Mouse (Mus musculus) midbrain, postnatal 0 days (tissue): ENCODE measurements around the gene Chrnb4. TPM values are rescaled to one million over a fixed set of nuclear protein-coding genes. Genes with fewer than 3 reads are reported as not detected.

ENCODE experiments used
- ATAC-seq: fragments of 200-750 bp; cut with Nextera tagmentation; 2 replicates; pipeline ENCODE4 v1.8.0; 2017; ENCODE audit warnings: moderate number of reproducible peaks, mild to moderate bottlenecking, moderate TSS enrichment, moderate library complexity; ENCODE audit not compliant: low FRiP score
- DNase-seq: peaks from one replicate; pipeline ENCODE4 v3.0.0-alpha.2; 2015; ENCODE audit warnings: low spot score
- H3K27ac ChIP-seq: fragments of 300-500 bp; sonication (generic); 2 replicates; pipeline ENCODE4 v1.5.1; 2014; ENCODE audit warnings: low read depth, mild to moderate bottlenecking, low read length, mixed read lengths
- H3K27me3 ChIP-seq: fragments of 300-500 bp; sonication (generic); 2 replicates; pipeline ENCODE4 v1.6.1; 2014; ENCODE audit warnings: low read length, control low read depth, mixed read lengths; ENCODE audit not compliant: insufficient read depth
- H3K36me3 ChIP-seq: fragments of 300-500 bp; sonication (generic); 2 replicates; pipeline ENCODE4 v1.6.1; 2014; ENCODE audit warnings: low read length, control low read depth, mixed read lengths; ENCODE audit not compliant: insufficient read depth
- H3K4me1 ChIP-seq: fragments of 300-500 bp; sonication (generic); 2 replicates; pipeline ENCODE4 v1.6.1; 2014; ENCODE audit warnings: mild to moderate bottlenecking, control low read depth, antibody characterized with exemption, low read length, mixed read lengths; ENCODE audit not compliant: insufficient read depth
- H3K4me2 ChIP-seq: fragments of 300-500 bp; sonication (generic); 2 replicates; pipeline ENCODE4 v1.6.1; 2014; ENCODE audit warnings: low read depth, mild to moderate bottlenecking, low read length, mixed read lengths; ENCODE audit not compliant: poor library complexity, severe bottlenecking
- H3K4me3 ChIP-seq: fragments of 300-500 bp; sonication (generic); 2 replicates; pipeline ENCODE4 v1.5.1; 2014; ENCODE audit warnings: low read depth, mild to moderate bottlenecking, low read length, moderate library complexity
- H3K9ac ChIP-seq: fragments of 300-500 bp; sonication (generic); replicated peaks from 2 replicates; pipeline ENCODE4 v1.6.1; 2014; ENCODE audit warnings: mild to moderate bottlenecking, low read length, moderate library complexity, mixed read lengths; ENCODE audit not compliant: poor library complexity, severe bottlenecking
- H3K9me3 ChIP-seq: fragments of 300-500 bp; sonication (generic); 2 replicates; pipeline ENCODE4 v1.6.1; 2016; ENCODE audit warnings: low read length, control low read depth
- CTCF ChIP-seq: IDR thresholded peaks from 2 replicates; pipeline ENCODE4 v1.5.1; 2016; ENCODE audit warnings: antibody characterized with exemption, mild to moderate bottlenecking
- WGBS: fragments of 180-500 bp; shearing (Covaris S2); extraction: QIAGEN DNeasy Blood & Tissue Kit; methylation state at CpG from one replicate; pipeline ENCODE4 v1.1.7; 2014; 5-methylcytosine and 5-hydroxymethylcytosine counted together
- polyA plus RNA-seq: library from polyadenylated mRNA; unstranded; fragments of >200 nt; fragmentation: Nextera tagmentation; extraction: Ambion mirVana; gene quantifications from 2 replicates; pipeline ENCODE4 v1.2.1, GENCODE M21; 2015
- total RNA-seq: library from RNA; depleted of rRNA; stranded (reverse); fragments of >200 nt; gene quantifications from 2 replicates; pipeline ENCODE4 v1.2.3, GENCODE M21; 2014

The Chrnb4 gene
- total and polyA plus RNA-seq, 2 experiments from 2014 or later: 2.5 to 5.0 TPM

- Histone ChIP-seq H3K9me3 (no peaks in the 10 kb centered on the region), H3K4me3 (peak within 1 kb of the TSS; percentile 53), H3K9ac (peak within 1 kb of the TSS; percentile 66), H3K27ac (peak within 1 kb of the TSS; percentile 48; the same call in 1 of the 2 replicates), H3K4me2 (peak within 1 kb of the TSS; percentile 82), H3K4me1 (no peaks in the 10 kb centered on the region), H3K36me3 (no peaks in the 10 kb centered on the region), H3K27me3 (peaks cover 9% of the 10 kb centered on the region; the same call in 1 of the 2 replicates)
- WGBS: under 1% methylated on average over 39 of the region's 39 CpGs
- ATAC-seq: peak; percentile 64
- peak; percentile 48 for DNase-seq
- no peak for TF ChIP-seq CTCF
These were observed 22.3 kb downstream of the Chrnb4 start, which contains the start of gene Chrna3 for GRCm38 (mm10) chr9:55026275-55026663. Gene Chrna3 (minus strand): TSS chr9:55026562.

- WGBS: 6% methylated on average over 38 of the region's 38 CpGs
- DNase-seq (peak; percentile 27), ATAC-seq (peak; percentile 52)
- Histone ChIP-seq H3K27ac (peak overlapping the region; percentile 48; the same call in 1 of the 2 replicates), H3K36me3 (no peaks in the 10 kb centered on the region), H3K9ac (peak overlapping the region; percentile 66), H3K9me3 (no peaks in the 10 kb centered on the region), H3K4me3 (peak overlapping the region; percentile 53), H3K27me3 (peaks cover 9% of the 10 kb centered on the region; the same call in 1 of the 2 replicates), H3K4me2 (peak overlapping the region; percentile 82), H3K4me1 (no peaks in the 10 kb centered on the region)
- TF ChIP-seq CTCF: no peak
These were observed 22.9 kb downstream of the Chrnb4 start for GRCm38 (mm10) chr9:55025534-55026274.

GRCm38 (mm10) chr9:55023902-55024583 is 24.5 kb downstream of the Chrnb4 start:
- peak; percentile 93 for TF ChIP-seq CTCF
- Histone ChIP-seq H3K4me3 (no peak overlapping the region), H3K36me3 (no peaks in the 10 kb centered on the region), H3K4me1 (no peaks in the 10 kb centered on the region), H3K9me3 (no peaks in the 10 kb centered on the region), H3K27ac (no peak overlapping the region), H3K4me2 (no peak overlapping the region), H3K9ac (no peak overlapping the region), H3K27me3 (peaks cover 9% of the 10 kb centered on the region; the same call in 1 of the 2 replicates)
- ATAC-seq: no peak
- peak; percentile 82 for DNase-seq
- 43% methylated on average over 13 of the region's 13 CpGs for WGBS

DNA sequence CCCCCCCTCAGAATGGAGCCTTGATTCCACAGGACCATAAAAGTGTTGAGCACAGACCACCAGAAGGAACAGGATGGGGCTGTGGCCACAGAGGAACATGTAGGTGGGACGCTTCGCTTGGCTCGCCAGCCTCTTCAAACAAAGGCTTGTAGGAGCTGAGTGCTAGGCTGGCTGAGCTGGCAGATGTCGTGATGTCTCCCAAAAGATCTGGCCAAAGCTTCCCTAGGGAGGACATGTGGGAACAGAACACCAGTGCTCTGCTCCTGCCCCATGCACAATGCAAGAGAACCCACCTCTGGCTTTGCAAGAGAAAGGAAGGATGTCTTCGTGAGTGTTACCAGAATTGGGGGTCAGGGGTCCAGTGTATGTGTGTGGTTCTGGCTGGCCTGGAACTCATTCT is 25.3 kb downstream of the Chrnb4 start:
- Histone ChIP-seq H3K36me3 (no peaks in the 10 kb centered on the region), H3K27me3 (peaks cover 9% of the 10 kb centered on the region; the same call in 1 of the 2 replicates), H3K9me3 (no peaks in the 10 kb centered on the region), H3K4me1 (no peaks in the 10 kb centered on the region), H3K4me3 (no peak overlapping the region), H3K9ac (no peak overlapping the region), H3K27ac (no peak overlapping the region), H3K4me2 (no peak overlapping the region)
- ATAC-seq (no peak), DNase-seq (no peak)
- no peak for TF ChIP-seq CTCF
- 83% methylated on average over 5 of the region's 5 CpGs for WGBS

DNA sequence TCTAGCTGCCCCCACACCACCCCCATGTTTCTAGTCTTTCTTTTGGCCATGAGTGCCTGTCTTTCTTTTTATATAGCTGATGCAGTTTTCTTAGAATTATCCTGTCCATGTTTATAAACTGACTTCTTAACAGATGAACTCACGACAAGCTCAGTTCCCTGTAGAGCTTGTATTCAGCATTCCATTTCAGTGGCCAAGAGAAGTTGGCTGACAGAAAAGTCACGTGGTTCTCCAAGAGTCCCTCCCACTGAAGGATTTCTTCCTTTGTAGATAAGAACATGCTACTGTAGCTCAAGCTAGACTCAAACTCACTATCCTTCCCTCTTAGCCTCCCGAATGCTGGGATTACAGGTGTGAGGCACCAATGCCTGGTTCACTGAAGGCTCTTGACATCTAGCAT is 31.7 kb downstream of the Chrnb4 start:
- 87% methylated on average over 3 of the region's 3 CpGs for WGBS
- no peak for DNase-seq

More for the DNA sequence above, 31.7 kb downstream of the Chrnb4 start:
- Histone ChIP-seq H3K4me3 (no peak overlapping the region), H3K36me3 (no peaks in the 10 kb centered on the region; the same call in none of the 2 replicates), H3K4me1 (no peaks in the 10 kb centered on the region), H3K9me3 (peaks cover 3% of the 10 kb centered on the region; the same call in 1 of the 2 replicates), H3K4me2 (no peak overlapping the region), H3K27ac (no peak overlapping the region), H3K9ac (no peak overlapping the region), H3K27me3 (no peaks in the 10 kb centered on the region)
- no peak for TF ChIP-seq CTCF
- no peak for ATAC-seq
